Mouse (Mus musculus) midbrain, embryonic 16.5 days (tissue): Measurements from ENCODE around the gene Lefty1. TPM values are rescaled to one million over a fixed set of nuclear protein-coding genes. Genes with fewer than 3 reads are reported as not detected.
A peak's percentile ranks its signal among the peaks of the same experiment; 100 is the strongest.

Experiments used
- ATAC-seq: fragments of 200-750 bp; cut with Nextera tagmentation; 2 replicates; pipeline ENCODE4 v1.8.0; 2017; ENCODE audit warnings: moderate TSS enrichment
- H3K27ac ChIP-seq: fragments of 300-500 bp; sonication (generic); 2 replicates; pipeline ENCODE4 v1.5.1; 2014; ENCODE audit warnings: mild to moderate bottlenecking, low read length, mixed read lengths
- H3K27me3 ChIP-seq: fragments of 300-500 bp; sonication (generic); 2 replicates; pipeline ENCODE4 v1.6.1; 2014; ENCODE audit warnings: low read depth, low read length, mixed read lengths; ENCODE audit not compliant: control insufficient read depth, insufficient read depth
- H3K36me3 ChIP-seq: fragments of 300-500 bp; sonication (generic); 2 replicates; pipeline ENCODE4 v1.6.1; 2014; ENCODE audit warnings: mild to moderate bottlenecking, low read length, moderate library complexity, mixed read lengths; ENCODE audit not compliant: control insufficient read depth, insufficient read depth
- H3K4me1 ChIP-seq: fragments of 300-500 bp; sonication (generic); 2 replicates; pipeline ENCODE4 v1.6.1; 2014; ENCODE audit warnings: mild to moderate bottlenecking, low read length, mixed read lengths; ENCODE audit not compliant: control insufficient read depth, insufficient read depth
- H3K4me2 ChIP-seq: fragments of 300-500 bp; sonication (generic); 2 replicates; pipeline ENCODE4 v1.6.1; 2014; ENCODE audit warnings: mild to moderate bottlenecking, low read length, mixed read lengths
- H3K4me3 ChIP-seq: fragments of 300-500 bp; sonication (generic); 2 replicates; pipeline ENCODE4 v1.5.1; 2014; ENCODE audit warnings: low read depth, mild to moderate bottlenecking, low read length, moderate library complexity, mixed read lengths
- H3K9ac ChIP-seq: fragments of 300-500 bp; sonication (generic); 2 replicates; pipeline ENCODE4 v1.6.1; 2014; ENCODE audit warnings: low read depth, low read length, mixed read lengths
- H3K9me3 ChIP-seq: fragments of 300-500 bp; sonication (generic); replicated peaks from 2 replicates; pipeline ENCODE4 v1.6.1; 2014; ENCODE audit warnings: mild to moderate bottlenecking, low read length, mixed read lengths; ENCODE audit not compliant: control insufficient read depth, poor library complexity, severe bottlenecking
- WGBS: fragments of 180-500 bp; shearing (Covaris S2); extraction: QIAGEN DNeasy Blood & Tissue Kit; methylation state at CpG from one replicate; pipeline ENCODE4 v1.1.7; 2014; 5-methylcytosine and 5-hydroxymethylcytosine counted together
- polyA plus RNA-seq: library from polyadenylated mRNA; unstranded; fragments of >200 nt; fragmentation: Nextera tagmentation; extraction: Ambion mirVana; gene quantifications from 2 replicates; pipeline ENCODE4 v1.2.1, GENCODE M21; 2015

Lefty1 gene
- polyA plus RNA-seq, 1 experiment from 2014 or later: not detected

- WGBS: 33% methylated on average over 10 of the region's 10 CpGs
- ATAC-seq: no peak
- Histone ChIP-seq H3K27me3 (no peaks in the 10 kb centered on the region), H3K4me1 (peaks cover 17% of the 10 kb centered on the region), H3K27ac (peak overlapping the region; percentile 60; the same call in 1 of the 2 replicates), H3K36me3 (peaks cover 5% of the 10 kb centered on the region; the same call in 1 of the 2 replicates), H3K9ac (peak overlapping the region; percentile 96), H3K4me2 (peak overlapping the region; percentile 96), H3K9me3 (no peaks in the 10 kb centered on the region), H3K4me3 (peak overlapping the region; percentile 91)
Measured at GRCm38 (mm10) chr1:180903666-180904038, 31.2 kb upstream of the Lefty1 start.

GRCm38 (mm10) chr1:180904039-180904814, 30.6 kb upstream of the Lefty1 start, which contains the start of gene Pycr2:
Gene Pycr2, plus strand, starts transcription at chr1:180904293.
- H3K36me3 ChIP-seq: peaks cover 5% of the 10 kb centered on the region; the same call in 1 of the 2 replicates
- ATAC-seq: peak; percentile 99
- under 1% methylated on average over 52 of the region's 52 CpGs for WGBS
- H3K4me1 ChIP-seq: peaks cover 17% of the 10 kb centered on the region
- no peaks in the 10 kb centered on the region for H3K27me3 ChIP-seq
- peak within 1 kb of the TSS; percentile 91 for H3K4me3 ChIP-seq
- no peaks in the 10 kb centered on the region for H3K9me3 ChIP-seq
- H3K4me2 ChIP-seq: peak within 1 kb of the TSS; percentile 96
- H3K9ac ChIP-seq: peak within 1 kb of the TSS; percentile 96
- peak within 1 kb of the TSS; percentile 89 for H3K27ac ChIP-seq

- Histone ChIP-seq H3K27me3 (no peaks in the 10 kb centered on the region), H3K27ac (peak overlapping the region; percentile 89; the same call in 1 of the 2 replicates), H3K9me3 (no peaks in the 10 kb centered on the region), H3K36me3 (peaks cover 5% of the 10 kb centered on the region; the same call in 1 of the 2 replicates), H3K9ac (peak overlapping the region; percentile 96), H3K4me1 (peaks cover 17% of the 10 kb centered on the region), H3K4me3 (peak overlapping the region; percentile 91), H3K4me2 (peak overlapping the region; percentile 96)
- 3% methylated on average over 5 of the region's 5 CpGs for WGBS
- ATAC-seq: peak; percentile 37
Measured at GRCm38 (mm10) chr1:180904815-180905080, 30.1 kb upstream of the Lefty1 start.

- Histone ChIP-seq H3K27me3 (no peaks in the 10 kb centered on the region), H3K4me3 (peak overlapping the region; percentile 91), H3K27ac (no peak overlapping the region), H3K4me1 (peaks cover 17% of the 10 kb centered on the region), H3K36me3 (peaks cover 5% of the 10 kb centered on the region; the same call in 1 of the 2 replicates), H3K9me3 (no peaks in the 10 kb centered on the region), H3K9ac (peak overlapping the region; percentile 96), H3K4me2 (peak overlapping the region; percentile 96)
- no peak for ATAC-seq
- WGBS: 61% methylated on average over 6 of the region's 6 CpGs
Measured at GRCm38 (mm10) chr1:180905307-180905706, 29.5 kb upstream of the Lefty1 start.

- Histone ChIP-seq H3K4me3 (no peak overlapping the region), H3K27ac (no peak overlapping the region), H3K9me3 (no peaks in the 10 kb centered on the region), H3K36me3 (peaks cover 5% of the 10 kb centered on the region; the same call in 1 of the 2 replicates), H3K4me1 (peaks cover 17% of the 10 kb centered on the region), H3K9ac (peak overlapping the region; percentile 96), H3K27me3 (no peaks in the 10 kb centered on the region), H3K4me2 (peak overlapping the region; percentile 96)
- 94% methylated on average over 17 of the region's 17 CpGs for WGBS
- ATAC-seq: no peak
Measured at GRCm38 (mm10) chr1:180905876-180906275, 28.9 kb upstream of the Lefty1 start.

GRCm38 (mm10) chr1:180906461-180907147, 28.2 kb upstream of the Lefty1 start:
- H3K4me2 ChIP-seq: no peak overlapping the region
- H3K9me3 ChIP-seq: no peaks in the 10 kb centered on the region
- peaks cover 5% of the 10 kb centered on the region; the same call in 1 of the 2 replicates for H3K36me3 ChIP-seq
- no peak overlapping the region for H3K27ac ChIP-seq
- no peak for ATAC-seq
- H3K27me3 ChIP-seq: no peaks in the 10 kb centered on the region
- WGBS: 93% methylated on average over 24 of the region's 24 CpGs
- H3K4me3 ChIP-seq: no peak overlapping the region
- H3K4me1 ChIP-seq: peaks cover 17% of the 10 kb centered on the region
- no peak overlapping the region for H3K9ac ChIP-seq

GRCm38 (mm10) chr1:180911138-180911537, 23.7 kb upstream of the Lefty1 start:
- 46% methylated on average over 8 of the region's 8 CpGs for WGBS
- peaks cover 5% of the 10 kb centered on the region; the same call in 1 of the 2 replicates for H3K36me3 ChIP-seq
- H3K4me3 ChIP-seq: no peak overlapping the region
- H3K4me1 ChIP-seq: no peaks in the 10 kb centered on the region
- no peak overlapping the region for H3K9ac ChIP-seq
- ATAC-seq: no peak
- no peaks in the 10 kb centered on the region for H3K27me3 ChIP-seq
- no peak overlapping the region for H3K27ac ChIP-seq
- no peak overlapping the region for H3K4me2 ChIP-seq
- no peaks in the 10 kb centered on the region for H3K9me3 ChIP-seq

- H3K4me1 ChIP-seq: no peaks in the 10 kb centered on the region
- no peak overlapping the region for H3K4me3 ChIP-seq
- ATAC-seq: no peak
- 62% methylated on average over 18 of the region's 20 CpGs for WGBS
- peaks cover 5% of the 10 kb centered on the region; the same call in 1 of the 2 replicates for H3K36me3 ChIP-seq
- H3K9me3 ChIP-seq: no peaks in the 10 kb centered on the region
- no peak overlapping the region for H3K9ac ChIP-seq
- no peaks in the 10 kb centered on the region for H3K27me3 ChIP-seq
- no peak overlapping the region for H3K27ac ChIP-seq
- H3K4me2 ChIP-seq: no peak overlapping the region
Measured at GRCm38 (mm10) chr1:180911653-180912287, 23.1 kb upstream of the Lefty1 start.
